Mouse (Mus musculus): ENCODE data around the gene Cyp2c69. TPM values are rescaled to one million over a fixed set of nuclear protein-coding genes. Genes with fewer than 3 reads are reported as not detected.
"Not testable (repeated sequence)": the region's sequence is repeated elsewhere in the genome, so short reads cannot be mapped to it uniquely, and the experiment has no call there.

Cyp2c69 gene
- not detected in 2 replicates for polyA plus RNA-seq (2014; fragmentation: Nextera tagmentation; extraction: Ambion mirVana)

- not testable (repeated sequence) for H3K4me1 ChIP-seq (replicated peaks; ENCODE audit: control insufficient read depth, insufficient read depth, low read length); ATAC-seq (replicated peaks; ENCODE audit: low FRiP score); H3K27ac ChIP-seq (ENCODE audit: low read depth, low read length); H3K36me3 ChIP-seq (ENCODE audit: control insufficient read depth, insufficient read depth, low read length); H3K27me3 ChIP-seq (replicated peaks; ENCODE audit: control insufficient read depth, insufficient read depth, low read length); H3K4me3 ChIP-seq (ENCODE audit: low read depth, low read length); H3K9me3 ChIP-seq (ENCODE audit: control insufficient read depth, low read length); H3K4me2 ChIP-seq; DNase-seq (ENCODE audit: low spot score); H3K9ac ChIP-seq (ENCODE audit: low read depth, low read length)
- 81% methylated on average over 3 of the region's 3 CpGs for WGBS
These were observed at the start of gene Cyp2c69 for GRCm38 (mm10) chr19:39886699-39887098. Gene Cyp2c69 (minus strand): TSS chr19:39886799.

GRCm38 (mm10) chr19:39935396-39935795 is 48.8 kb upstream of the Cyp2c69 start:
- Histone ChIP-seq H3K4me2 (no peak overlapping the region), H3K9me3 (ENCODE audit: control insufficient read depth, low read length) (no peaks in the 10 kb centered on the region)
- WGBS: 86% methylated on average over 2 of the region's 2 CpGs

GRCm38 (mm10) chr19:39930032-39930431 is 43.4 kb upstream of the Cyp2c69 start:
- DNase-seq (ENCODE audit: low spot score): no peak
- 54% methylated on average over 1 of the region's 1 CpGs for WGBS
- H3K4me2 ChIP-seq: no peak overlapping the region
- no peaks in the 10 kb centered on the region for H3K36me3 ChIP-seq (ENCODE audit: control insufficient read depth, insufficient read depth, low read length)
- H3K4me3 ChIP-seq (ENCODE audit: low read depth, low read length): no peak overlapping the region
- no peaks in the 10 kb centered on the region for H3K4me1 ChIP-seq (replicated peaks; ENCODE audit: control insufficient read depth, insufficient read depth, low read length)
- H3K27ac ChIP-seq (ENCODE audit: low read depth, low read length): no peak overlapping the region
- H3K9ac ChIP-seq (ENCODE audit: low read depth, low read length): no peak overlapping the region
- no peak for ATAC-seq (replicated peaks; ENCODE audit: low FRiP score)
- no peaks in the 10 kb centered on the region for H3K27me3 ChIP-seq (replicated peaks; ENCODE audit: control insufficient read depth, insufficient read depth, low read length)
- no peaks in the 10 kb centered on the region for H3K9me3 ChIP-seq (ENCODE audit: control insufficient read depth, low read length)

More at GRCm38 (mm10) chr19:39935396-39935795, 48.8 kb upstream of the Cyp2c69 start:
- Histone ChIP-seq H3K27me3 (replicated peaks; ENCODE audit: control insufficient read depth, insufficient read depth, low read length) (no peaks in the 10 kb centered on the region), H3K27ac (ENCODE audit: low read depth, low read length) (no peak overlapping the region), H3K4me3 (ENCODE audit: low read depth, low read length) (no peak overlapping the region), H3K9ac (ENCODE audit: low read depth, low read length) (no peak overlapping the region), H3K36me3 (ENCODE audit: control insufficient read depth, insufficient read depth, low read length) (no peaks in the 10 kb centered on the region), H3K4me1 (replicated peaks; ENCODE audit: control insufficient read depth, insufficient read depth, low read length) (no peaks in the 10 kb centered on the region)
- ATAC-seq (replicated peaks; ENCODE audit: low FRiP score): no peak
- no peak for DNase-seq (ENCODE audit: low spot score)

- Histone ChIP-seq H3K36me3 (ENCODE audit: control insufficient read depth, insufficient read depth, low read length) (no peaks in the 10 kb centered on the region), H3K4me2 (no peak overlapping the region), H3K4me3 (ENCODE audit: low read depth, low read length) (no peak overlapping the region), H3K27ac (ENCODE audit: low read depth, low read length) (no peak overlapping the region), H3K27me3 (replicated peaks; ENCODE audit: control insufficient read depth, insufficient read depth, low read length) (no peaks in the 10 kb centered on the region), H3K9me3 (ENCODE audit: control insufficient read depth, low read length) (no peaks in the 10 kb centered on the region), H3K4me1 (replicated peaks; ENCODE audit: control insufficient read depth, insufficient read depth, low read length) (no peaks in the 10 kb centered on the region), H3K9ac (ENCODE audit: low read depth, low read length) (no peak overlapping the region)
- 81% methylated on average over 2 of the region's 2 CpGs for WGBS
- no peak for DNase-seq (ENCODE audit: low spot score)
- no peak for ATAC-seq (replicated peaks; ENCODE audit: low FRiP score)
These were observed 15.1 kb upstream of the Cyp2c69 start for GRCm38 (mm10) chr19:39901656-39902055.

- not testable (repeated sequence) for H3K9me3 ChIP-seq (ENCODE audit: control insufficient read depth, low read length); H3K4me1 ChIP-seq (replicated peaks; ENCODE audit: control insufficient read depth, insufficient read depth, low read length); DNase-seq (ENCODE audit: low spot score); H3K27me3 ChIP-seq (replicated peaks; ENCODE audit: control insufficient read depth, insufficient read depth, low read length); H3K27ac ChIP-seq (ENCODE audit: low read depth, low read length); H3K9ac ChIP-seq (ENCODE audit: low read depth, low read length); ATAC-seq (replicated peaks; ENCODE audit: low FRiP score); H3K36me3 ChIP-seq (ENCODE audit: control insufficient read depth, insufficient read depth, low read length); H3K4me2 ChIP-seq; H3K4me3 ChIP-seq (ENCODE audit: low read depth, low read length)
- 79% methylated on average over 3 of the region's 3 CpGs for WGBS
These were observed 3.5 kb upstream of the Cyp2c69 start for GRCm38 (mm10) chr19:39890079-39890478.

GRCm38 (mm10) chr19:39866133-39866532 is 20.5 kb downstream of the Cyp2c69 start:
- Histone ChIP-seq H3K4me1 (replicated peaks; ENCODE audit: control insufficient read depth, insufficient read depth, low read length) (no peaks in the 10 kb centered on the region), H3K27me3 (replicated peaks; ENCODE audit: control insufficient read depth, insufficient read depth, low read length) (no peaks in the 10 kb centered on the region), H3K36me3 (ENCODE audit: control insufficient read depth, insufficient read depth, low read length) (no peaks in the 10 kb centered on the region), H3K27ac (ENCODE audit: low read depth, low read length) (no peak overlapping the region), H3K4me3 (ENCODE audit: low read depth, low read length) (no peak overlapping the region), H3K4me2 (no peak overlapping the region), H3K9ac (ENCODE audit: low read depth, low read length) (no peak overlapping the region), H3K9me3 (ENCODE audit: control insufficient read depth, low read length) (no peaks in the 10 kb centered on the region)
- ATAC-seq (replicated peaks; ENCODE audit: low FRiP score) (no peak), DNase-seq (ENCODE audit: low spot score) (no peak)
- 52% methylated on average over 1 of the region's 1 CpGs for WGBS

- H3K4me2 ChIP-seq; H3K36me3 ChIP-seq (ENCODE audit: control insufficient read depth, insufficient read depth, low read length); DNase-seq (ENCODE audit: low spot score); H3K27me3 ChIP-seq (replicated peaks; ENCODE audit: control insufficient read depth, insufficient read depth, low read length); H3K4me1 ChIP-seq (replicated peaks; ENCODE audit: control insufficient read depth, insufficient read depth, low read length); ATAC-seq (replicated peaks; ENCODE audit: low FRiP score); H3K27ac ChIP-seq (ENCODE audit: low read depth, low read length); H3K9me3 ChIP-seq (ENCODE audit: control insufficient read depth, low read length); H3K9ac ChIP-seq (ENCODE audit: low read depth, low read length); H3K4me3 ChIP-seq (ENCODE audit: low read depth, low read length): not testable (repeated sequence)
- WGBS: 68% methylated on average over 2 of the region's 2 CpGs
These were observed 65.7 kb downstream of the Cyp2c69 start for GRCm38 (mm10) chr19:39820931-39821330.

GRCm38 (mm10) chr19:39816400-39816799 is 70.2 kb downstream of the Cyp2c69 start:
- not testable (repeated sequence) for H3K36me3 ChIP-seq (ENCODE audit: control insufficient read depth, insufficient read depth, low read length); H3K4me1 ChIP-seq (replicated peaks; ENCODE audit: control insufficient read depth, insufficient read depth, low read length); H3K27ac ChIP-seq (ENCODE audit: low read depth, low read length); H3K4me2 ChIP-seq; ATAC-seq (replicated peaks; ENCODE audit: low FRiP score); H3K9me3 ChIP-seq (ENCODE audit: control insufficient read depth, low read length); H3K9ac ChIP-seq (ENCODE audit: low read depth, low read length); DNase-seq (ENCODE audit: low spot score); H3K4me3 ChIP-seq (ENCODE audit: low read depth, low read length); H3K27me3 ChIP-seq (replicated peaks; ENCODE audit: control insufficient read depth, insufficient read depth, low read length)
- WGBS: 71% methylated on average over 1 of the region's 1 CpGs

GRCm38 (mm10) chr19:39815991-39816390 is 70.6 kb downstream of the Cyp2c69 start:
- not testable (repeated sequence) for H3K4me3 ChIP-seq (ENCODE audit: low read depth, low read length); H3K9me3 ChIP-seq (ENCODE audit: control insufficient read depth, low read length); H3K4me2 ChIP-seq; H3K27me3 ChIP-seq (replicated peaks; ENCODE audit: control insufficient read depth, insufficient read depth, low read length); DNase-seq (ENCODE audit: low spot score); ATAC-seq (replicated peaks; ENCODE audit: low FRiP score); H3K27ac ChIP-seq (ENCODE audit: low read depth, low read length); H3K36me3 ChIP-seq (ENCODE audit: control insufficient read depth, insufficient read depth, low read length); H3K9ac ChIP-seq (ENCODE audit: low read depth, low read length); H3K4me1 ChIP-seq (replicated peaks; ENCODE audit: control insufficient read depth, insufficient read depth, low read length)
- 67% methylated on average over 4 of the region's 4 CpGs for WGBS

Measured in liver, embryonic 11.5 days (tissue).